Mouse (Mus musculus) kidney, adult 2 months (tissue): Measurements from ENCODE around the gene Prkacb.

Source experiments
- CTCF ChIP-seq: fragments of 200-500 bp; conservative IDR thresholded peaks from 2 replicates; pipeline ENCODE4 v1.5.1; 2011; ENCODE audit warnings: low read depth, mild to moderate bottlenecking, control low read depth, low read length, moderate library complexity, mixed read lengths; ENCODE audit not compliant: insufficient read depth, insufficient read length
- POLR2A ChIP-seq: fragments of 200-500 bp; IDR thresholded peaks from one replicate; pipeline ENCODE4 v1.6.1; 2011; ENCODE audit warnings: low read depth, low read length, control low read depth

DNA sequence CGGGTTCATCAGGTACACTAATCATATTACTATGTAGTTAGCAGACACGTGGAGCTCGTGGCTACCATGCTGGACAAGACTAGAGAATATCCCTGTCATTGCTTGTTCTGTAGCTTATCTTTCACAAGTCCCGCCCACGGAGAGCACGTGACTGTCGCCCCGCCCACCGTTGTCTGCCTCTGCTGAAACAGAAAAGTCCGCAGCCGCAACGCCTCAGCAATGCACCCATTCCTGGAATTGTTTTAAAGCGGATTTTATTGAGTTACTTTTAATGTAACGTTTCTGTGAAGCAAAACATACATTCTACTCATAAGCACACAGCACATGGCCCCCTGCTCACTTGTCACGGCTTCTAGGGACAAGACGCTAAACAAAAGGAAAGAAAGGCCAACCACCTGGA, 133.1 kb downstream of the Prkacb start:
- TF ChIP-seq CTCF, result no peak
- no peak for TF ChIP-seq POLR2A
